Mouse (Mus musculus) stomach, postnatal 0 days (tissue): ENCODE data around the gene Gm49325. TPM values are rescaled to one million over a fixed set of nuclear protein-coding genes. Genes with fewer than 3 reads are reported as not detected.
A peak's percentile ranks its signal among the peaks of the same experiment; 100 is the strongest.

Experiments used
- ATAC-seq: fragments of 200-750 bp; cut with Nextera tagmentation; 2 replicates; pipeline ENCODE4 v1.8.0; 2017; ENCODE audit not compliant: low FRiP score, low TSS enrichment
- DNase-seq: peaks from one replicate; pipeline ENCODE4 v3.0.0-alpha.2; 2016; ENCODE audit warnings: low spot score
- H3K27ac ChIP-seq: fragments of 300-500 bp; sonication (generic); replicated peaks from 2 replicates; pipeline ENCODE4 v1.5.1; 2014; ENCODE audit warnings: mild to moderate bottlenecking, control low read depth
- H3K27me3 ChIP-seq: fragments of 300-500 bp; sonication (generic); 2 replicates; pipeline ENCODE4 v1.6.1; 2014; ENCODE audit warnings: low read length; ENCODE audit not compliant: control insufficient read depth, insufficient read depth
- H3K36me3 ChIP-seq: fragments of 300-500 bp; sonication (generic); 2 replicates; pipeline ENCODE4 v1.6.1; 2014; ENCODE audit warnings: low read length, mixed read lengths; ENCODE audit not compliant: control insufficient read depth, insufficient read depth
- H3K4me1 ChIP-seq: fragments of 300-500 bp; sonication (generic); replicated peaks from 2 replicates; pipeline ENCODE4 v1.6.1; 2014; ENCODE audit warnings: antibody characterized with exemption; ENCODE audit not compliant: control insufficient read depth, insufficient read depth
- H3K4me2 ChIP-seq: fragments of 300-500 bp; sonication (generic); replicated peaks from 2 replicates; pipeline ENCODE4 v1.6.1; 2014; ENCODE audit warnings: low read depth, mild to moderate bottlenecking, control low read depth, moderate library complexity
- H3K4me3 ChIP-seq: fragments of 300-500 bp; sonication (generic); 2 replicates; pipeline ENCODE4 v1.5.1; 2014; ENCODE audit warnings: low read depth, low read length, control low read depth
- H3K9ac ChIP-seq: fragments of 300-500 bp; sonication (generic); 2 replicates; pipeline ENCODE4 v1.6.1; 2014; ENCODE audit warnings: mild to moderate bottlenecking, low read length, control low read depth, mixed read lengths
- H3K9me3 ChIP-seq: fragments of 300-500 bp; sonication (generic); 2 replicates; pipeline ENCODE4 v1.6.1; 2016; ENCODE audit warnings: low read length; ENCODE audit not compliant: control insufficient read depth
- CTCF ChIP-seq: IDR thresholded peaks from 2 replicates; pipeline ENCODE4 v1.5.1; 2016; ENCODE audit warnings: antibody characterized with exemption, low read depth, mild to moderate bottlenecking, moderate library complexity
- EP300 ChIP-seq: optimal IDR thresholded peaks from 2 replicates; pipeline ENCODE3; 2016; ENCODE audit warnings: antibody characterized with exemption
- WGBS: fragments of 180-500 bp; shearing (Covaris S2); extraction: QIAGEN DNeasy Blood & Tissue Kit; methylation state at CpG from one replicate; pipeline ENCODE4 v1.1.7; 2014; 5-methylcytosine and 5-hydroxymethylcytosine counted together
- polyA plus RNA-seq: library from polyadenylated mRNA; unstranded; fragments of >200 nt; fragmentation: Nextera tagmentation; extraction: Ambion mirVana; gene quantifications from 2 replicates; pipeline ENCODE4 v1.2.1, GENCODE M21; 2015

Gm49325 gene
- polyA plus RNA-seq, 1 experiment from 2014 or later = 17.3 TPM

DNA sequence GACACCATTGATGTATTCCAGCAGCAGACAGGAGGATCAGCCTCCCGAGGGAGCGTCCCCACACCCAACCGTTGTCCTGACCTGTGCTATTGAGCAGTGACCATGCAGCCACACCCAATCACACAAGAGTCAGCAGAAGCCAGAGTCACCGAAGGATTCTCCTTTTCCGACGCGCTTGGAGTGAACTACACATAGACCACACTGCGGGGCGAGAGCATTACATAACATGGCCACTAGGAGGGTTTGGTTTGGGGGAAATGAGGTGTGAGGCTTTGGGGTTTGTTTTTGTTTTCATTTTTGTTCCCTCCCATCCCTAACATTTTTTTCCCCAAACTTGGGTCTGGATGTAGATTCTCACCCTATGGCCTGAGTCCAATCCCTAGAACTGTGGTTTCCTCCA is 10.2 kb downstream of the Gm49325 start:
- no peak for DNase-seq
- 91% methylated on average over 9 of the region's 9 CpGs for WGBS
- H3K4me2 ChIP-seq = no peak overlapping the region
- H3K9ac ChIP-seq = no peak overlapping the region
- H3K36me3 ChIP-seq = peaks cover 15% of the 10 kb centered on the region
- H3K9me3 ChIP-seq = no peaks in the 10 kb centered on the region
- H3K27me3 ChIP-seq = no peaks in the 10 kb centered on the region
- no peak overlapping the region for H3K4me3 ChIP-seq
- no peaks in the 10 kb centered on the region for H3K4me1 ChIP-seq
- H3K27ac ChIP-seq = no peak overlapping the region
- no peak; the same call in 1 of the 2 replicates for TF ChIP-seq CTCF
- ATAC-seq = no peak

DNA sequence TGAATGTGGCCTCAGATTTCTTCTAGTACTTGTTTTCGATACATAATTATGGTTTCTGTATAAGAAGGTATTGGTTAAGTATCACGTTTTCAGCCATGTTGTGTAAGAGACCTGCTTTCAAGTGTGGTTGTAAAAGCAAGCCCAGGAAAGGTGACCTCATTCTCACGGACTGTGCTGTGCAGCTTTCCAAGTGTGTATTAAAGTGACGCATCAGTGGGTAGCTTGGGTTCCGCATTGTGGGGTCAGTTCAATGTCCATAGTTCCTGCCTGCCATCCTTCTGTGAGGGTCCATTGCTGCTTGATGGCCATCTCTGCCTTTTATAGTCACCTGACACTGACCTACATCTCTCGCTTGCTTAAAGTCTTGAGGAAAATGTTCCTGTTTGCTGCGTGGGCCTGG is 10.9 kb downstream of the Gm49325 start:
- Histone ChIP-seq H3K4me2 (no peak overlapping the region), H3K27ac (no peak overlapping the region), H3K4me3 (no peak overlapping the region), H3K9ac (no peak overlapping the region), H3K27me3 (no peaks in the 10 kb centered on the region), H3K4me1 (no peaks in the 10 kb centered on the region), H3K9me3 (no peaks in the 10 kb centered on the region), H3K36me3 (peaks cover 15% of the 10 kb centered on the region)
- TF ChIP-seq CTCF = no peak
- no peak for TF ChIP-seq EP300
- DNase-seq (no peak), ATAC-seq (no peak)
- WGBS = 96% methylated on average over 6 of the region's 7 CpGs

DNA sequence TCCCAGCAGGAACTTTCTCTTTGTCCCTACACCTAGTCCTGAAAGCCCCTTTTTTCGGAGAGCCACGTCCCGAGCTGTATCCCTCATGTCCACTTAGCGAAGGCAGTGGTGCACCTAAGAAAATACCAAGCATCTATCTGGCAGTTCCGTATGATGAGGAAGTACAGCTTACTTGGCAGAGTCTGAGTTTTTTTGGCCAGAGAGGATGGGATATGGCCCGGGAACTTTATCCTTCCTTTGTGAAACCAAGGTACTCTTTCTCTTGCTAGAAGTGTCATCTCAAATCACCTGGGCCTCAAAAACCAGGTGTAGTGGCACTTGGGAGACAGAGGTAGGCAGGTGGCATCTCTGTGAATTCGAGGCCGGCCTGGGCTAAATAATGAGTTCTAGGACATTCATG is 15.5 kb downstream of the Gm49325 start:
- TF ChIP-seq EP300 = no peak
- no peak for ATAC-seq
- H3K36me3 ChIP-seq = 0 out of 2 replicates have a peak, but pooled peaks cover 7% of the 10 kb centered on the region

DNA sequence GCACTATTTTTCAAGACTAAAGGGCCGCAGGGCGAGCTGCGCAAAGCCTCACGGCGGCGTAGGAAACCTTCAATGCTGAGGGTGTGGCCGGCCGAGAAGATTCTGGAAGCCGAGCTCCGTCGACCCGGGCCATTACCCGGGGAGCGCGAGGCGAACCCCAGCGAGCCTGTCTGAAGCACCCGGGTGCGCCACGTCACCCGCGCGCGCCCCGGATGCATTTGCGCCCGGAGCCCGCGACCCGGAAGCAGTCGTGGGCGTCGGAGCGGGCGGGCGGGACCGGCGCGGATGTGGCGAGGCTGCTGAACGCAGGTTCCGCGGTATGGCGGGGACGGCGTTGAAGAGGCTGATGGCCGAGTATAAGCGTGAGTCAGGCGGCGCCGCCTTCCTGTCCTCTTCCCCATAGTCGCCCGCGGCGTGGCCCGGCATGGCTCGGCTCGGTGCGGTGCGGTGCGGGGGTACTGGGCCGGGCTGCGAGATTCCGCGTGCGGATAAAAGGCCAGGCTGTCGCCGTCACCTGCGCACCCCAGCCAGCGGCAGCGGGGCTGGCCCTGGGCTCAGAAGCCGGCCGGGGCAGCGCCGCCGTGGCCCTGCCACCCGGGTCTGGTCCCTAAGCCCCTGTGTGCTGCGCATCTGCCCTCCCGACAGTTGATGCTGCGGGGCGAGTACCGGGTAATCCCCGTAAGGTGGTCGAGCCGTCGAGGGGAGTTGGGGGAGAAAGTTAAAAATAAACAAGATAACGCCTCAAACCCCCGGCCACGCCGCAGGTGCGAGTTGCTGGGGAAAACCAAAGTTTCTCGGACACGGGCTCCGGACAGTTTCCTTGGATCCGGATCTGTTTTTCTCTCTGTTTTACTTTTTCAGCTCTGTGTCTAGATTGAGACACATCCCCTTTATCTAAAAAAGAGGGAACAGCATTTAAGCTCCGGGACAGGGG is 16.3 kb downstream of the Gm49325 start, which contains the start of gene Ube2g2:
TSS of gene Ube2g2 (plus strand) at position 221 of the 934 bp plus-strand sequence.
- TF ChIP-seq EP300 (peak; percentile 67), CTCF (no peak)
- DNase-seq (peak; percentile 96), ATAC-seq (peak; percentile 90)
- under 1% methylated on average over 96 of the region's 96 CpGs for WGBS
- no peaks in the 10 kb centered on the region for H3K9me3 ChIP-seq
- H3K27me3 ChIP-seq = no peaks in the 10 kb centered on the region
- H3K4me3 ChIP-seq = peak within 1 kb of the TSS; percentile 99
- peak within 1 kb of the TSS; percentile 98 for H3K9ac ChIP-seq
- 0 out of 2 replicates have a peak, but pooled peaks cover 4% of the 10 kb centered on the region for H3K36me3 ChIP-seq
- H3K4me2 ChIP-seq = peak within 1 kb of the TSS; percentile 81
- peak within 1 kb of the TSS; percentile 97 for H3K27ac ChIP-seq
- peaks cover 20% of the 10 kb centered on the region for H3K4me1 ChIP-seq

More for the DNA sequence above, 15.5 kb downstream of the Gm49325 start:
- Histone ChIP-seq H3K9me3 (no peaks in the 10 kb centered on the region), H3K27ac (peak overlapping the region; percentile 97), H3K4me3 (peak overlapping the region; percentile 99; the same call in 1 of the 2 replicates), H3K4me1 (peaks cover 17% of the 10 kb centered on the region), H3K27me3 (no peaks in the 10 kb centered on the region), H3K9ac (peak overlapping the region; percentile 53; the same call in 1 of the 2 replicates), H3K4me2 (peak overlapping the region; percentile 81)
- WGBS = 77% methylated on average over 8 of the region's 8 CpGs
- no peak for DNase-seq

DNA sequence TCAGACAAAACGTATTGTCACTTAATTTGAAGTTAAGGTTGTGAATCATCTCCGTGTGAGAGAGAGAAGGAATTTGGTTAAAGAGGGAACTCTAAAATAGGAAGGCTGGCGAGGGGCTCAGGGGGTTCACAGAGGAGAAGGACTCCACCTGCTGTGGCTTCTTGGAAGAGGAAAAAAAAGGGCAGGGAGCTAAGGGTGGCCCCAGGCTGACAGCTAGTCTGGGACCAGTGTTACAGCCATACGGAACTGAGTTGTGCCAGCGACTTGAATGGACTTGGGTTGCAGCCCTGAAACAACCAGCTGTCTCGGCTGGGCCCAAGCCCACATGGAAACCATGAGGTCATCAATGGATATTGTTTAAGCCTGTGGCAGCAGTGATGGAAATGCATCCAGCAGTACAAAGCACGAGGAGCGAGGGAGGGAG is 17.1 kb downstream of the Gm49325 start:
- peaks cover 20% of the 10 kb centered on the region for H3K4me1 ChIP-seq
- peak overlapping the region; percentile 81 for H3K4me2 ChIP-seq
- no peaks in the 10 kb centered on the region for H3K36me3 ChIP-seq
- peak overlapping the region; percentile 99 for H3K4me3 ChIP-seq
- TF ChIP-seq EP300 = no peak
- TF ChIP-seq CTCF = peak; percentile 38; the same call in 1 of the 2 replicates
- ATAC-seq (peak; percentile 43), DNase-seq (peak; percentile 54)
- no peaks in the 10 kb centered on the region for H3K9me3 ChIP-seq
- no peaks in the 10 kb centered on the region for H3K27me3 ChIP-seq
- H3K27ac ChIP-seq = peak overlapping the region; percentile 97
- WGBS = 2% methylated on average over 8 of the region's 8 CpGs
- H3K9ac ChIP-seq = peak overlapping the region; percentile 98
